Mouse (Mus musculus): Measurements from ENCODE around the gene Nap1l4.

- no peak for TF ChIP-seq POLR2A (IDR thresholded peaks at IDR 0.05; ENCODE audit: control insufficient read depth, low read depth, low read length)
- no peak for TF ChIP-seq CTCF (IDR thresholded peaks at IDR 0.05; ENCODE audit: control insufficient read depth, insufficient read depth, insufficient replicate concordance, low read depth, low read length)
Measured at GRCm38 (mm10) chr7:143556964-143557610, 8.2 kb upstream of the Nap1l4 start.

Measured in testis, adult 2 months (tissue).